Mouse (Mus musculus) heart, embryonic 14.5 days (tissue): ENCODE data around the gene Magi2. TPM values are rescaled to one million over a fixed set of nuclear protein-coding genes. Genes with fewer than 3 reads are reported as not detected.

Source experiments
- ATAC-seq: fragments of 200-750 bp; cut with Nextera tagmentation; 2 replicates; pipeline ENCODE4 v1.8.0; 2017; ENCODE audit warnings: low read depth, moderate TSS enrichment; ENCODE audit not compliant: insufficient number of reproducible peaks, insufficient read depth, low FRiP score
- H3K27ac ChIP-seq, 2 experiments: fragments of 200-500 bp in 1 of 2; fragments of 300-500 bp in 1 of 2; sonication (generic) in 1 of 2; replicated peaks in 1 of 2; 2 replicates each; pipeline ENCODE4 v1.5.1; 2012 to 2014; ENCODE audit warnings: low read depth in 2 of 2, low read length in 2 of 2, control low read depth in 1 of 2, mild to moderate bottlenecking in 1 of 2, mixed read lengths in 1 of 2; ENCODE audit not compliant: control insufficient read depth in 1 of 2, insufficient read depth in 1 of 2
- H3K27me3 ChIP-seq: fragments of 300-500 bp; sonication (generic); 2 replicates; pipeline ENCODE4 v1.6.1; 2014; ENCODE audit warnings: mild to moderate bottlenecking, low read length, control low read depth; ENCODE audit not compliant: control insufficient read depth, insufficient read depth
- H3K36me3 ChIP-seq: fragments of 300-500 bp; sonication (generic); 2 replicates; pipeline ENCODE4 v1.6.1; 2014; ENCODE audit warnings: mild to moderate bottlenecking, control low read depth, low read length, mixed read lengths; ENCODE audit not compliant: control insufficient read depth, insufficient read depth
- H3K4me1 ChIP-seq, 2 experiments: fragments of 200-500 bp in 1 of 2; fragments of 300-500 bp in 1 of 2; sonication (generic) in 1 of 2; 2 replicates each; pipeline ENCODE4 v1.6.1; 2012 to 2014; ENCODE audit warnings: low read length in 2 of 2, control low read depth in 1 of 2, mixed read lengths in 1 of 2; ENCODE audit not compliant: control insufficient read depth in 2 of 2, insufficient read depth in 2 of 2
- H3K4me2 ChIP-seq: fragments of 300-500 bp; sonication (generic); 2 replicates; pipeline ENCODE4 v1.6.1; 2014; ENCODE audit warnings: mild to moderate bottlenecking, low read length
- H3K4me3 ChIP-seq, 2 experiments: fragments of 200-500 bp in 1 of 2; fragments of 300-500 bp in 1 of 2; sonication (generic) in 1 of 2; 2 replicates each; pipeline ENCODE4 v1.5.1; 2012 to 2014; ENCODE audit warnings: low read length in 2 of 2, mild to moderate bottlenecking in 2 of 2, control low read depth in 1 of 2, low read depth in 1 of 2, moderate library complexity in 1 of 2; ENCODE audit not compliant: control insufficient read depth in 1 of 2, insufficient read depth in 1 of 2
- H3K9ac ChIP-seq: fragments of 300-500 bp; sonication (generic); 2 replicates; pipeline ENCODE4 v1.6.1; 2014; ENCODE audit warnings: mild to moderate bottlenecking, low read length
- H3K9me3 ChIP-seq: fragments of 300-500 bp; sonication (generic); 2 replicates; pipeline ENCODE4 v1.6.1; 2016; ENCODE audit warnings: low read length, control low read depth; ENCODE audit not compliant: control insufficient read depth
- WGBS: fragments of 180-500 bp; shearing (Covaris S2); extraction: QIAGEN DNeasy Blood & Tissue Kit; methylation state at CpG from one replicate; pipeline ENCODE4 v1.1.7; 2014; 5-methylcytosine and 5-hydroxymethylcytosine counted together
- polyA plus RNA-seq: library from polyadenylated mRNA; unstranded; fragments of >200 nt; fragmentation: Nextera tagmentation; extraction: Ambion mirVana; gene quantifications from 2 replicates; pipeline ENCODE4 v1.2.1, GENCODE M21; 2014

Gene Magi2
- polyA plus RNA-seq, 1 experiment from 2014 or later = 3.4 TPM

- Histone ChIP-seq H3K4me3 (no peak overlapping the region), H3K4me2 (no peak overlapping the region), H3K9ac (no peak overlapping the region), H3K36me3 (no peaks in the 10 kb centered on the region), H3K9me3 (no peaks in the 10 kb centered on the region), H3K27ac (no peak overlapping the region), H3K4me1 (no peaks in the 10 kb centered on the region), H3K27me3 (no peaks in the 10 kb centered on the region)
- ATAC-seq = no peak
Observed at GRCm38 (mm10) chr5:19241797-19242196, 15.0 kb downstream of the Magi2 start.

- Histone ChIP-seq H3K9me3 (no peaks in the 10 kb centered on the region), H3K27me3 (no peaks in the 10 kb centered on the region), H3K36me3 (no peaks in the 10 kb centered on the region), H3K9ac (no peak overlapping the region), H3K27ac (no peak overlapping the region), H3K4me1 (no peaks in the 10 kb centered on the region), H3K4me3 (no peak overlapping the region), H3K4me2 (no peak overlapping the region)
- ATAC-seq = no peak
- WGBS = 33% methylated on average over 2 of the region's 2 CpGs
Observed at GRCm38 (mm10) chr5:19246426-19246825, 19.6 kb downstream of the Magi2 start.

- no peaks in the 10 kb centered on the region for H3K36me3 ChIP-seq
- H3K4me2 ChIP-seq = no peak overlapping the region
- no peak overlapping the region for H3K27ac ChIP-seq
- H3K9me3 ChIP-seq = no peaks in the 10 kb centered on the region
- H3K9ac ChIP-seq = no peak overlapping the region
- no peaks in the 10 kb centered on the region for H3K27me3 ChIP-seq
- WGBS = 72% methylated on average over 3 of the region's 3 CpGs
- no peak overlapping the region for H3K4me3 ChIP-seq
- H3K4me1 ChIP-seq = no peaks in the 10 kb centered on the region
- no peak for ATAC-seq
Observed at GRCm38 (mm10) chr5:19247266-19247665, 20.4 kb downstream of the Magi2 start.

- no peak for ATAC-seq
- H3K4me3 ChIP-seq = no peak overlapping the region
- no peak overlapping the region for H3K9ac ChIP-seq
- no peaks in the 10 kb centered on the region for H3K36me3 ChIP-seq
- 43% methylated on average over 5 of the region's 5 CpGs for WGBS
- H3K4me2 ChIP-seq = no peak overlapping the region
- H3K4me1 ChIP-seq = no peaks in the 10 kb centered on the region
- no peak overlapping the region for H3K27ac ChIP-seq
- H3K9me3 ChIP-seq = no peaks in the 10 kb centered on the region
- H3K27me3 ChIP-seq = no peaks in the 10 kb centered on the region
Observed at GRCm38 (mm10) chr5:19262816-19263215, 36.0 kb downstream of the Magi2 start.

GRCm38 (mm10) chr5:19264627-19265026 is 37.8 kb downstream of the Magi2 start:
- no peak for ATAC-seq
- no peaks in the 10 kb centered on the region for H3K27me3 ChIP-seq
- no peak overlapping the region for H3K27ac ChIP-seq
- H3K9me3 ChIP-seq = no peaks in the 10 kb centered on the region
- H3K9ac ChIP-seq = no peak overlapping the region
- H3K36me3 ChIP-seq = no peaks in the 10 kb centered on the region
- no peak overlapping the region for H3K4me2 ChIP-seq
- WGBS = 59% methylated on average over 2 of the region's 2 CpGs
- H3K4me1 ChIP-seq = no peaks in the 10 kb centered on the region
- H3K4me3 ChIP-seq = no peak overlapping the region

- H3K9ac ChIP-seq = no peak overlapping the region
- H3K36me3 ChIP-seq = no peaks in the 10 kb centered on the region
- H3K4me3 ChIP-seq = no peak overlapping the region
- no peaks in the 10 kb centered on the region for H3K4me1 ChIP-seq
- H3K4me2 ChIP-seq = no peak overlapping the region
- 67% methylated on average over 3 of the region's 3 CpGs for WGBS
- no peaks in the 10 kb centered on the region for H3K9me3 ChIP-seq
- H3K27ac ChIP-seq = no peak overlapping the region
- H3K27me3 ChIP-seq = no peaks in the 10 kb centered on the region
- no peak for ATAC-seq
Observed at GRCm38 (mm10) chr5:19292581-19292980, 65.7 kb downstream of the Magi2 start.

- Histone ChIP-seq H3K27ac (no peak overlapping the region), H3K27me3 (no peaks in the 10 kb centered on the region), H3K9ac (no peak overlapping the region), H3K4me3 (no peak overlapping the region), H3K4me1 (no peaks in the 10 kb centered on the region), H3K9me3 (no peaks in the 10 kb centered on the region), H3K4me2 (no peak overlapping the region), H3K36me3 (no peaks in the 10 kb centered on the region)
- 82% methylated on average over 6 of the region's 6 CpGs for WGBS
- no peak for ATAC-seq
Observed at GRCm38 (mm10) chr5:19306656-19307055, 79.8 kb downstream of the Magi2 start.

- no peak for ATAC-seq
- Histone ChIP-seq H3K27ac (no peak overlapping the region), H3K9ac (no peak overlapping the region), H3K9me3 (no peaks in the 10 kb centered on the region), H3K27me3 (no peaks in the 10 kb centered on the region), H3K36me3 (no peaks in the 10 kb centered on the region), H3K4me2 (no peak overlapping the region), H3K4me3 (no peak overlapping the region), H3K4me1 (no peaks in the 10 kb centered on the region)
- WGBS = 36% methylated on average over 1 of the region's 1 CpGs
Observed at GRCm38 (mm10) chr5:19309870-19310269, 83.0 kb downstream of the Magi2 start.
